Comparison of ENCODE assay signal across 26 mouse cellular contexts in genomic region chr2:18955022-18955421, GRCm38 (mm10). TPM values are rescaled to one million over a fixed set of nuclear protein-coding genes. Genes with fewer than 3 reads are reported as not detected.
DNase-seq lines count a peak whose midpoint lies in the region; ATAC-seq lines count a peak whose summit lies in the region.
"Had no signal": no experiment of that assay in that cellular context is flagged by ENCODE, and none has a peak within 500 bp of the region (broad histone marks: within the 10 kb centered on the region; RNA-seq: fewer than 3 reads in every experiment).

No protein-coding gene starts in this region.

- H3K27me3 ChIP-seq in midbrain, embryonic 12.5 days: no peaks in the 10 kb centered on the region
- H3K27me3 ChIP-seq in midbrain, embryonic 15.5 days (replicated peaks): no peaks in the 10 kb centered on the region
- no peaks in the 10 kb centered on the region for H3K27me3 ChIP-seq in liver, embryonic 13.5 days
- H3K27me3 ChIP-seq: forebrain, embryonic 12.5 days; heart, embryonic 12.5 days; kidney, embryonic 15.5 days; lung, embryonic 15.5 days; neural tube, embryonic 15.5 days had no signal

- no peak overlapping the region for H3K4me3 ChIP-seq in midbrain, embryonic 12.5 days
- H3K4me3 ChIP-seq in midbrain, embryonic 15.5 days: no peak overlapping the region
- H3K4me3 ChIP-seq in liver, embryonic 13.5 days (replicated peaks): no peak overlapping the region
- H3K4me3 ChIP-seq: forebrain, embryonic 12.5 days; gastrocnemius, adult 2 months; heart, embryonic 12.5 days; kidney, embryonic 15.5 days; left cerebral cortex, adult 2 months; lung, embryonic 15.5 days; neural tube, embryonic 15.5 days had no signal

- no peak overlapping the region for H3K27ac ChIP-seq in midbrain, embryonic 12.5 days (replicated peaks)
- no peak overlapping the region for H3K27ac ChIP-seq in midbrain, embryonic 15.5 days
- peak overlapping the region; percentile 77 for H3K27ac ChIP-seq in liver, embryonic 13.5 days
- H3K27ac ChIP-seq: forebrain, embryonic 12.5 days; gastrocnemius, adult 2 months; hindbrain, postnatal 0 days; kidney, embryonic 15.5 days; left cerebral cortex, adult 2 months; lung, embryonic 15.5 days; neural tube, embryonic 15.5 days had no signal

- no peak overlapping the region for H3K4me2 ChIP-seq in midbrain, embryonic 12.5 days (replicated peaks)
- no peak overlapping the region for H3K4me2 ChIP-seq in midbrain, embryonic 15.5 days
- H3K4me2 ChIP-seq in liver, embryonic 13.5 days: peak overlapping the region; percentile 37
- H3K4me2 ChIP-seq: forebrain, embryonic 12.5 days; heart, embryonic 12.5 days; kidney, embryonic 15.5 days; lung, embryonic 15.5 days; neural tube, embryonic 15.5 days had no signal

- intact Hi-C loops in gastrocnemius, postnatal 14 days (cut with DNase I; ENCODE audit: low total_unique reads): no loop called here

- no peaks in the 10 kb centered on the region for H3K9me3 ChIP-seq in midbrain, embryonic 12.5 days
- H3K9me3 ChIP-seq in midbrain, embryonic 15.5 days: no peaks in the 10 kb centered on the region
- H3K9me3 ChIP-seq in liver, embryonic 13.5 days (replicated peaks): no peaks in the 10 kb centered on the region
- H3K9me3 ChIP-seq: forebrain, embryonic 12.5 days; heart, embryonic 12.5 days; kidney, embryonic 15.5 days; lung, embryonic 15.5 days; neural tube, embryonic 15.5 days had no signal

- peak; percentile 66 for ATAC-seq in midbrain, embryonic 12.5 days (ENCODE audit: low FRiP score, low read depth)
- ATAC-seq in midbrain, embryonic 15.5 days (replicated peaks): no peak
- ATAC-seq in erythroblast, adult 5-6 weeks (replicated peaks; ENCODE audit: low FRiP score, poor library complexity, severe bottlenecking): peak; percentile 53; the same call in 1 of the 2 replicates
- peak; percentile 40; the same call in 1 of the 2 replicates for ATAC-seq in liver, embryonic 13.5 days (ENCODE audit: low read depth)
- ATAC-seq: hindbrain, postnatal 0 days; midbrain, embryonic 16.5 days had no signal

- peaks cover 6% of the 10 kb centered on the region; the same call in 1 of the 2 replicates for H3K4me1 ChIP-seq in midbrain, embryonic 12.5 days
- H3K4me1 ChIP-seq in midbrain, embryonic 15.5 days: no peaks in the 10 kb centered on the region
- peaks cover 96% of the 10 kb centered on the region for H3K4me1 ChIP-seq in liver, embryonic 13.5 days (replicated peaks)

- 29% methylated on average over 4 of the region's 4 CpGs for WGBS in midbrain, embryonic 12.5 days
- WGBS in midbrain, embryonic 15.5 days: 23% methylated on average over 4 of the region's 4 CpGs
- 14% methylated on average over 4 of the region's 4 CpGs for WGBS in liver, embryonic 13.5 days (ENCODE audit: insufficient replicate concordance)

- H3K36me3 ChIP-seq in midbrain, embryonic 12.5 days: no peaks in the 10 kb centered on the region
- no peaks in the 10 kb centered on the region for H3K36me3 ChIP-seq in midbrain, embryonic 15.5 days (replicated peaks)
- no peaks in the 10 kb centered on the region for H3K36me3 ChIP-seq in liver, embryonic 13.5 days
- H3K36me3 ChIP-seq: forebrain, embryonic 12.5 days; heart, embryonic 12.5 days; kidney, embryonic 15.5 days; lung, embryonic 15.5 days; neural tube, embryonic 15.5 days had no signal

- H3K9ac ChIP-seq in midbrain, embryonic 12.5 days (replicated peaks): no peak overlapping the region
- no peak overlapping the region for H3K9ac ChIP-seq in midbrain, embryonic 15.5 days
- H3K9ac ChIP-seq in liver, embryonic 13.5 days: peak overlapping the region; percentile 52
- H3K9ac ChIP-seq: forebrain, embryonic 12.5 days; heart, embryonic 12.5 days; kidney, embryonic 15.5 days; lung, embryonic 15.5 days; neural tube, embryonic 15.5 days had no signal

- DNase-seq in liver, embryonic 13.5 days: no peak
- peak; percentile 32 for DNase-seq in naive thymus-derived CD4-positive, alpha-beta T cell, adult 2 months (ENCODE audit: low read depth)
- DNase-seq in gastrocnemius, postnatal 25 days: no peak
- no peak for DNase-seq in gastrocnemius, postnatal 14 days
- DNase-seq: adrenal gland, adult 2 months; cerebellum, adult 11 months; cerebellum, adult 9-11 months; gastrocnemius, adult 2 months; heart, adult 18-20 months; heart, postnatal 10 days; kidney, adult 11 months; kidney, postnatal 36 days; layer of hippocampus, adult 9-11 months; lung, postnatal 36 days; right cerebral cortex, adult 18-20 months had no signal

RNA-seq across cellular contexts. Expression of gene Pip4k2a, which starts 42.9 kb away (rescaled TPM):
- 10.7 and 12.0 TPM in 2 replicates for polyA plus RNA-seq in midbrain, embryonic 12.5 days (2016; fragmentation: Nextera tagmentation; extraction: Ambion mirVana)
- polyA plus RNA-seq in midbrain, embryonic 15.5 days (2015; fragmentation: Nextera tagmentation; extraction: Ambion mirVana): 10.5 and 10.7 TPM in 2 replicates
- total RNA-seq in erythroblast, adult 5-6 weeks (2015; ENCODE audit: low replicate concordance): 81.5 and 97.8 TPM in 2 replicates
- total RNA-seq in erythroblast, adult 5-6 weeks (2017; ENCODE audit: low replicate concordance): 63.0 and 71.8 TPM in 2 replicates
- 15.8 and 18.8 TPM in 2 replicates for polyA plus RNA-seq in liver, embryonic 13.5 days (2015; fragmentation: Nextera tagmentation; extraction: Ambion mirVana)
- total RNA-seq in gastrocnemius, postnatal 25 days (2021): 1 to 10 TPM; 4.0 TPM
- total RNA-seq in gastrocnemius, postnatal 14 days (2021): 1 to 10 TPM; 6.9 to 8.0 TPM

RNA-seq across cellular contexts. Expression of gene 4930426L09Rik, which starts 43.1 kb away (rescaled TPM):
- 0.37 and 0.92 TPM in 2 replicates for polyA plus RNA-seq in midbrain, embryonic 12.5 days (2016; fragmentation: Nextera tagmentation; extraction: Ambion mirVana)
- polyA plus RNA-seq in midbrain, embryonic 15.5 days (2015; fragmentation: Nextera tagmentation; extraction: Ambion mirVana): 0.38 and 0.59 TPM in 2 replicates
- 1.3 and 4.8 TPM in 2 replicates for total RNA-seq in erythroblast, adult 5-6 weeks (2015; ENCODE audit: low replicate concordance)
- total RNA-seq in erythroblast, adult 5-6 weeks (2017; ENCODE audit: low replicate concordance): 3.0 and 3.6 TPM in 2 replicates
- polyA plus RNA-seq in liver, embryonic 13.5 days (2015; fragmentation: Nextera tagmentation; extraction: Ambion mirVana): 0.17 and 0.22 TPM in 2 replicates
- under 1 TPM in 1 of 2 experiments, not detected in 1; 0.18 TPM for total RNA-seq in gastrocnemius, postnatal 25 days (2021)
- under 1 TPM; 0.14 to 0.31 TPM for total RNA-seq in gastrocnemius, postnatal 14 days (2021)
- total RNA-seq: gastrocnemius, adult 2 months; heart, adult 18-20 months had no signal

Comparison
In these comparisons a context has a peak if more than half of its experiments do, and no peak if none do; other contexts are left out.
1. RNA of gene Pip4k2a, which starts 42.9 kb away (total RNA-seq): 63.0 to 97.8 TPM in erythroblast, adult 5-6 weeks; 6.9 to 8.0 TPM in gastrocnemius, postnatal 14 days and 4.0 TPM in gastrocnemius, postnatal 25 days; every median in the first group is over 4 times any median in the second.